8 mouse cellular contexts compared by ENCODE assay signal in genomic region chr2:163601712-163602100, GRCm38 (mm10). TPM values are rescaled to one million over a fixed set of nuclear protein-coding genes. Genes with fewer than 3 reads are reported as not detected.
DNase-seq lines count a peak whose midpoint lies in the region; ATAC-seq and TF ChIP-seq lines count a peak whose summit lies in the region.

No protein-coding gene starts in this region.

- no peak for ATAC-seq in heart, embryonic 12.5 days (ENCODE audit: insufficient number of reproducible peaks, low FRiP score)
- 0 out of 2 replicates have a peak, but pooled peaks have one; percentile 10 for ATAC-seq in forebrain, embryonic 14.5 days
- ATAC-seq in liver, embryonic 15.5 days (ENCODE audit: insufficient read depth), result no peak

- H3K4me1 ChIP-seq in heart, embryonic 12.5 days (replicated peaks), result peaks cover 16% of the 10 kb centered on the region
- peaks cover 17% of the 10 kb centered on the region for H3K4me1 ChIP-seq in E14TG2a.4 (replicated peaks; ENCODE audit: low read depth, low read length)
- peaks cover 10% of the 10 kb centered on the region; the same call in 1 of the 2 replicates for H3K4me1 ChIP-seq in forebrain, embryonic 14.5 days (ENCODE audit: control insufficient read depth, insufficient read depth, low read length)
- H3K4me1 ChIP-seq in liver, embryonic 15.5 days (replicated peaks), result peaks cover 60% of the 10 kb centered on the region

- peak overlapping the region; percentile 97; the same call in 1 of the 2 replicates for H3K9ac ChIP-seq in heart, embryonic 12.5 days
- peak overlapping the region; percentile 94; the same call in 1 of the 2 replicates for H3K9ac ChIP-seq in forebrain, embryonic 14.5 days (ENCODE audit: low read length)
- H3K9ac ChIP-seq in liver, embryonic 15.5 days, result peak overlapping the region; percentile 38; the same call in 1 of the 2 replicates

- no peak for DNase-seq in heart, postnatal 10 days
- no peak for DNase-seq in forebrain, embryonic 14.5 days (ENCODE audit: low spot score)
- DNase-seq in right cerebral cortex, postnatal 36 days (ENCODE audit: low spot score in 2 of 2), result no peak
- DNase-seq in layer of hippocampus, adult 8-10 months (ENCODE audit: low spot score in 2 of 2), result no peak
- no peak for DNase-seq in kidney, postnatal 25 days

- peak overlapping the region; percentile 96 for H3K4me3 ChIP-seq in heart, embryonic 12.5 days
- peak overlapping the region; percentile 93 for H3K4me3 ChIP-seq in E14TG2a.4 (replicated peaks; ENCODE audit: low read length)
- peak overlapping the region; percentile 91; the same call in 1 of the 2 replicates for H3K4me3 ChIP-seq in forebrain, embryonic 14.5 days (ENCODE audit: low read depth, low read length)
- H3K4me3 ChIP-seq in liver, embryonic 15.5 days (replicated peaks), result peak overlapping the region; percentile 85

- intact Hi-C loops in heart, postnatal 10 days (cut with DNase I), result loop anchor here (1.0 to 10.0 kb wide), 4 partner anchors 118 to 236 kb away; partner anchors contain the start of gene Ccn5

- 72% methylated on average over 7 of the region's 7 CpGs for whole genome bisulfite sequencing in heart, embryonic 12.5 days
- 78% methylated on average over 7 of the region's 7 CpGs for WGBS in forebrain, embryonic 14.5 days
- WGBS in liver, embryonic 15.5 days (ENCODE audit: insufficient replicate concordance), result 53% methylated on average over 7 of the region's 7 CpGs

- H3K36me3 ChIP-seq in heart, embryonic 12.5 days, result no peaks in the 10 kb centered on the region
- no peaks in the 10 kb centered on the region for H3K36me3 ChIP-seq in E14TG2a.4 (ENCODE audit: insufficient read depth, low read length)
- no peaks in the 10 kb centered on the region for H3K36me3 ChIP-seq in forebrain, embryonic 14.5 days (ENCODE audit: control insufficient read depth, insufficient read depth, low read length)
- no peaks in the 10 kb centered on the region for H3K36me3 ChIP-seq in liver, embryonic 15.5 days (replicated peaks)

- H3K9me3 ChIP-seq in heart, embryonic 12.5 days (replicated peaks), result no peaks in the 10 kb centered on the region
- H3K9me3 ChIP-seq in E14TG2a.4 (ENCODE audit: low read length), result no peaks in the 10 kb centered on the region
- no peaks in the 10 kb centered on the region for H3K9me3 ChIP-seq in forebrain, embryonic 14.5 days (replicated peaks; ENCODE audit: control insufficient read depth, low read length)
- no peaks in the 10 kb centered on the region for H3K9me3 ChIP-seq in liver, embryonic 15.5 days (replicated peaks)

- no peak for TF ChIP-seq CTCF in E14TG2a.4 (conservative IDR thresholded peaks at IDR 0.05; ENCODE audit: low read length)

- H3K27ac ChIP-seq in heart, embryonic 12.5 days (ENCODE audit: poor library complexity, severe bottlenecking), result no peak overlapping the region
- H3K27ac ChIP-seq in forebrain, embryonic 14.5 days (ENCODE audit: low read depth, low read length), result no peak overlapping the region
- H3K27ac ChIP-seq in liver, embryonic 15.5 days (replicated peaks), result no peak overlapping the region; the same call in 1 of the 2 replicates

- H3K27me3 ChIP-seq in heart, embryonic 12.5 days (replicated peaks), result no peaks in the 10 kb centered on the region
- H3K27me3 ChIP-seq in E14TG2a.4 (ENCODE audit: insufficient read depth, low read length), result no peaks in the 10 kb centered on the region
- no peaks in the 10 kb centered on the region for H3K27me3 ChIP-seq in forebrain, embryonic 14.5 days (replicated peaks; ENCODE audit: control insufficient read depth, insufficient read depth, low read length)
- H3K27me3 ChIP-seq in liver, embryonic 15.5 days, result no peaks in the 10 kb centered on the region

- peak overlapping the region; percentile 99 for H3K4me2 ChIP-seq in heart, embryonic 12.5 days
- H3K4me2 ChIP-seq in forebrain, embryonic 14.5 days (ENCODE audit: low read length), result peak overlapping the region; percentile 94
- H3K4me2 ChIP-seq in liver, embryonic 15.5 days, result peak overlapping the region; percentile 97

RNA-seq across cellular contexts. Expression of gene Ttpal, which starts 0.4 kb away (rescaled TPM):
- polyA plus RNA-seq in heart, embryonic 12.5 days (2016; fragmentation: Nextera tagmentation; extraction: Ambion mirVana), result 26.9 and 27.8 TPM in 2 replicates
- 10 to 100 TPM; 13.6 to 14.2 TPM for total RNA-seq in heart, postnatal 10 days (2021)
- 44.8 and 46.7 TPM in 2 replicates for polyA plus RNA-seq in forebrain, embryonic 14.5 days (2014; fragmentation: Nextera tagmentation; extraction: Ambion mirVana)
- polyA plus RNA-seq in liver, embryonic 15.5 days (2015; fragmentation: Nextera tagmentation; extraction: Ambion mirVana), result 8.5 and 10.4 TPM in 2 replicates
- 10 to 100 TPM; 48.2 to 50.3 (median 49.2) TPM for total RNA-seq in layer of hippocampus, adult 8-10 months (2022)

RNA-seq across cellular contexts. Expression of gene Serinc3, which starts 43.2 kb away (rescaled TPM):
- polyA plus RNA-seq in heart, embryonic 12.5 days (2016; fragmentation: Nextera tagmentation; extraction: Ambion mirVana), result 67.7 and 76.7 TPM in 2 replicates
- 100 to 1,000 TPM; 327 to 358 TPM for total RNA-seq in heart, postnatal 10 days (2021)
- polyA plus RNA-seq in forebrain, embryonic 14.5 days (2014; fragmentation: Nextera tagmentation; extraction: Ambion mirVana), result 37.3 and 37.9 TPM in 2 replicates
- polyA plus RNA-seq in liver, embryonic 15.5 days (2015; fragmentation: Nextera tagmentation; extraction: Ambion mirVana), result 126 and 129 TPM in 2 replicates
- total RNA-seq in layer of hippocampus, adult 8-10 months (2022), result 100 to 1,000 TPM; 201 to 242 (median 213) TPM

RNA-seq across cellular contexts. Expression of gene Pkig, which starts 56.5 kb away (rescaled TPM):
- 233 and 241 TPM in 2 replicates for polyA plus RNA-seq in heart, embryonic 12.5 days (2016; fragmentation: Nextera tagmentation; extraction: Ambion mirVana)
- total RNA-seq in heart, postnatal 10 days (2021), result 100 to 1,000 TPM; 177 to 195 TPM
- polyA plus RNA-seq in forebrain, embryonic 14.5 days (2014; fragmentation: Nextera tagmentation; extraction: Ambion mirVana), result 163 and 181 TPM in 2 replicates
- 93.3 and 95.5 TPM in 2 replicates for polyA plus RNA-seq in liver, embryonic 15.5 days (2015; fragmentation: Nextera tagmentation; extraction: Ambion mirVana)
- total RNA-seq in layer of hippocampus, adult 8-10 months (2022), result 10 to 100 TPM; 67.0 to 98.4 (median 83.6) TPM

Comparison
In these comparisons a context has a peak if more than half of its experiments do, and no peak if none do; other contexts are left out.
1. H3K9ac ChIP-seq: peak in every context shown above with its lines; median percentile 97 in heart, embryonic 12.5 days; 94 in forebrain, embryonic 14.5 days; 38 in liver, embryonic 15.5 days.